Mouse (Mus musculus) brain, adult 10 weeks (tissue): ENCODE measurements around the gene Cep290. TPM values are rescaled to one million over a fixed set of nuclear protein-coding genes. Genes with fewer than 3 reads are reported as not detected.

ENCODE experiments used
- polyA plus RNA-seq: library from polyadenylated mRNA; stranded (reverse); fragments of 350-450 nt; fragmentation: Illumina TruSeq; extraction: RNeasy Lipid Tissue Mini Kit (QIAGEN cat#74804); gene quantifications from one replicate; pipeline ENCODE4 v1.2.3, GENCODE M21; 2015; ENCODE audit warnings: low read depth, low replicate concordance

Cep290 gene
- 10.9 TPM for polyA plus RNA-seq

GRCm38 (mm10) chr10:100487097-100487978 is at the start of gene Cep290, which contains the start of gene Tmtc3:
Cep290 (plus strand) TSS chr10:100487558.
Tmtc3 (minus strand) TSS chr10:100487350.

GRCm38 (mm10) chr10:100590323-100590722 is 103.0 kb downstream of the Cep290 start, which contains the start of the genes 4930430F08Rik and 1700017N19Rik:
4930430F08Rik (minus strand) TSS chr10:100590423.
1700017N19Rik (plus strand) TSS chr10:100590484.

Other genes with a start within 250 kb of the Cep290 start
- gene Gm4301, start 151.9 kb upstream of the Cep290 start, polyA plus RNA-seq = not detected
- not detected for gene Gm4302, start 146.7 kb upstream of the Cep290 start, polyA plus RNA-seq
- gene Gm4303, start 141.6 kb upstream of the Cep290 start, polyA plus RNA-seq = not detected
- not detected for gene Gm4305, start 136.5 kb upstream of the Cep290 start, polyA plus RNA-seq
- gene Gm4307, start 126.2 kb upstream of the Cep290 start, polyA plus RNA-seq = not detected
- not detected for gene Gm4312, start 105.0 kb upstream of the Cep290 start, polyA plus RNA-seq
- gene Tmtc3, start 208 bp upstream of the Cep290 start, polyA plus RNA-seq = 7.5 TPM
- 20.8 TPM for gene 4930430F08Rik, start 102.9 kb downstream of the Cep290 start, polyA plus RNA-seq
- gene 1700017N19Rik, start 102.9 kb downstream of the Cep290 start, polyA plus RNA-seq = not detected